Mouse (Mus musculus) fat pad, adult 2 months (tissue): ENCODE data around the gene Fam50a.
A peak's percentile ranks its signal among the peaks of the same experiment; 100 is the strongest.
"Not testable (repeated sequence)": the region's sequence is repeated elsewhere in the genome, so short reads cannot be mapped to it uniquely, and the experiment has no call there.

Experiments used
- DNase-seq: peaks from one replicate; pipeline ENCODE4 v3.0.0-alpha.2; 2011; ENCODE audit warnings: low read depth, low spot score; ENCODE audit errors: extremely low read depth

The Fam50a gene

DNA sequence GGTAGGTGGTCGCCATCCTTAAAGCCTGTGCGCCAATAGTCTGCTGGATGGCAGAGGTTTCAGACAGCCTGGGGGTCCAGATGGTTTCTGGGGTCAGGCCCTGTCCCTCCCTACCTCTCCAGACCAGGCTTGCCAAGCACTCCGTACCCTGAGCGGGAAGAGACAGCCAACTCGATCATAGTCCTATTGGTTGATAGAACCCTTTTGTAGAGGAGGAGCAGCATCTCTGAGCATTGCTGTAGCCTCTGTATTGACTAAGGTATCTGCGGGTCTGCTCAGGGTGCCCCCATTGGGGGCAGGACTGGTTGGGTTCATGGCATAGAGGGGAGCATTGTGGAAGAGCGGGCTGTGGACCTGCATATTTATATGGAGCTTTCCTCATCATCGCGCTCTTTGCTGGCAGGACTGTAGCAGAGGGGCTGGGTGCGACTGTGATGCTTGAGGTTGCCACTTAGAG is 16.4 kb downstream of the Fam50a start:
- DNase-seq: no peak

DNA sequence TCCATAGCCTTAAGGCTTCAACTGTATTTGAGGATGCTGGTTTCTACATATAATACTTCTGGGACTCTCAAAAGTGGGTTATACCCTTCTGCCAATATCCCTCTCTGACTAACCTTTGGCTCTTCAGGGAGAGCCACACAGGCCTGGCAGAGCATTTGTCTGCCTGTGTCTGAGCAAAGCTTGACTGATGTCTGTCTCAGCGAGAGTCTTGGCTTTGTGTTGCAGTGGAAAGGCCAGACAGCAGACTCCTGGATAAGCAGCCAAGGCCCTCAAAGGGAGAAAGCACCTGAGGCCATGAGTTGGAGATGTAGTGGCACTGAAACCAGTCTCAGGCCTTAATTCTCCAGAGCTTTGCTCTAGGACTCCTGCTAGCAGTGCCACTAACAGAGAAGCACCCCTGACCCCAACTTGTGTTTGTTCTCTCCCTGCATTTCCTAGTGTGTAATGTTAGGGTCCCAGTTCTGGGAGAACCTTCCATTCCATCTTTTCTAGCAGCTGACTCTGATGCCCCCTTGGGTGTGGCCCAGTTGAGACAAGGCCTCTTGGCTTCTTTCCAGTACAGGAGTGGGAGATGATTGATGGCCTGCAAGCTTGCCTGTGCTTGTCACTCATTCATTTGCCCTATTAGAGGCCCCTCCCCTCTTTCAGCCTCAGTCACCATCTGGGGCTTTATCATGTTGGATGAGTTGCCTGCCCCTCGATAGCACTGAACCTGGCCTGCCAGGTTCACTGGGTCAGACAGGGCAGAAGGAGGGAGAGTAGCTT is 17.5 kb downstream of the Fam50a start:
- DNase-seq: no peak

DNA sequence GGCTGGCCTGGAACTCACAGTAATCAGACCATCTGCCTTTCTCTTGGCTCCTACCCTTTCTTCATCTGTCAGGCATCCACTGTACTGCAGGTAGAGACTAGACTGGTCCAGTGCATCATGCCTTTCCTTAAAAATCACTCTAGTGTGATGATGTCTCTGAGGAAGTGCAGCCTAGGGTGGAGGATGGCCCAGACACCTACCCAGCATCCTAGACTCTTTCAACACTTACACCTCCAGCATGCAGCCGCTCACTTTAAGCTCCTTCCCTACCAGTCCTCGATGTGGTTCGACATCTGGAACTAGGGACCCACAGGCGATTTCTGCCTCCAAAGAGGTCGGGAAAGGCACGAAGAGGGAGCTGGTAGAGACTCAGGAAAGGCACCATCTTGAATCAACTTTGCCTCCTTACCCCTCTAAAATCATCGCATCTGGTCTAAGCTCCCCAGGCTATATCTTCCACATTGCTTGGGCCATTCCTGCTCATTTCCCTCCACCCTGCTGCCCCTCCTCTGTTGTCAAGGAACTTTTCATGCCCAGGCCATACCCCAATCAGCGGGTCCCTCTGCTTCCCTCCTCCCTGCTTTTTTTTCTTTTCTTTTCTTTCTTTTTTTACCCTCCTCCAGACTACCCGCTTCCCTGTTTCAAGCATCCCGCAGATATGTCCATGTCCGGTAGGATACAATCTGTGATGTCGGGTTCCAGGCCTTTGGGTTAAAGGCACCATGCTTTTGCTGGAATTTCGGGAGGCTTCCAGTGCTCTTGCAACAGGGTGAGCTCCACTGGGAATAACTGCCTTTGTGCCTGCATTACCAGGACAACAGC is 40.0 kb downstream of the Fam50a start:
- no peak for DNase-seq

DNA sequence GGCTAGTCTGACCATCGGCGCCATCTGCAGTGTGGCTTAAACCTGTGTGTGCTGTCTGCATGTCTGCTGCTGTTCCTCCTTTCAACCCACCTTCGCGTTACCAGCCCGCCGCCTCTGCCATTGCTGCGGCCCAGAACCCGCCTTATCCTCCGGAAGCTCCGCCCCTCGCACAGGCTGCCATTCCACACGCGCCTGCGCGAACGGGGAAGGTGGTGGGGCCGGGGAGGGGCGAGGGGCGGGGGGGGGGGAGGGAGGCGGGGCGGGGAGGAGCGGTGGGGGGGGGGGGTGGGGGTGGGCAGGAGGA is 40.6 kb downstream of the Fam50a start, which contains the start of gene Lage3:
Gene Lage3 (minus strand): TSS at position 152 of the 304 bp plus-strand sequence.
- no peak for DNase-seq

DNA sequence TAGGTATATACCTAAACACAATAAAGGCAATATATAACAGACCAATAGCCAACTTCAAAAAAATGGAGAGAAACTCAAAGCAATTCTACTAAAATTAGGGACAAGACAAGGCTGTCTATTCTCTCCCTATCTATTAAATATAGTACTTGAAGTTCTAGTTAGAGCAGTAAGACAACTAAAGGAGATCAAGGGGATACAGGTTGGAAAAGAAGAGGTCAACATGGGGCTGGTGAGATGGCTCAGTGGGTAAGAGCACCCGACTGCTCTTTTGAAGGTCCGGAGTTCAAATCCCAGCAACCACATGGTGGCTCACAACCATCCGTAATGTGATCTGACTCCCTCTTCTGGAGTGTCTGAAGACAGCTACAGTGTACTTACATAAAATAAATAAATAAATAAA is 44.2 kb downstream of the Fam50a start:
- not testable (repeated sequence) for DNase-seq

DNA sequence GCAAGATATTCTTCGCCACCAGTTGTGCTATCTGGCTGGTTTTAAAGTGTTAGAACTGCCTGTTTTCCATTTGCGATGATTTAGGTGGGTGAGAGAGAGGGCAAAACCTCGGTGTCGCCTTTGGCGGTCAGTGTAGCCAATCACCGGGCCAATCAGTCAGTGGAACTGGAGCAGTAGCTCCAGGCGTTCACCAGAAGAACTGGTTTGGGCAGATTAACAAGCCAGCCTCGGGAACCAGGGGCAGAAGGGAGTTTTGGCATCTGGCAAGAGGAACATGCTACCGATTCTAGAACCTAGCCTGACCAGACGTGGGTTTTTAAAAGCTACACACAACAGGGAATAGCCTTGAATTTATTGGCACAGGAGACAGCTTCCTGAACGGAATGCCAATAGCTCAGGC is 46.3 kb downstream of the Fam50a start:
- peak; percentile 36 for DNase-seq

DNA sequence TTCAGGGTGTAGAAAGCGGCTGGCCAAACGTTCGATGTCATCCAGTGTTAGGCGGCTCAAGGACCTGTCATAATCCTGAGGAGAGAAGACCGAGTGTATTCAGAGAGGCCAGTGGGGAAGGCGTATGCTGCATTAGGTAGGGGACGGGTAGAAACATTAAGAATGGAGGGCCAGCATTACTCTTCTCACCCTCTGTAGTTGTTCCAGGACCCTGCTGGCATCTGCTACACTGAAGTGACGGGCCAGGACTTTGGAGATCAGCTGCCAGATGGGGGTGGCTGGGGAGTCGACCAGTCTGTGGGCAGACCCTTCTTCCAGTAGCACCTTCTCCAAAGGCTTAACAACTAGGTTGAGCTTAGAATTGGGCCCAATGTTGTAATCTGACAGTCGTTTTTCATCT is 54.7 kb downstream of the Fam50a start:
- no peak for DNase-seq

DNA sequence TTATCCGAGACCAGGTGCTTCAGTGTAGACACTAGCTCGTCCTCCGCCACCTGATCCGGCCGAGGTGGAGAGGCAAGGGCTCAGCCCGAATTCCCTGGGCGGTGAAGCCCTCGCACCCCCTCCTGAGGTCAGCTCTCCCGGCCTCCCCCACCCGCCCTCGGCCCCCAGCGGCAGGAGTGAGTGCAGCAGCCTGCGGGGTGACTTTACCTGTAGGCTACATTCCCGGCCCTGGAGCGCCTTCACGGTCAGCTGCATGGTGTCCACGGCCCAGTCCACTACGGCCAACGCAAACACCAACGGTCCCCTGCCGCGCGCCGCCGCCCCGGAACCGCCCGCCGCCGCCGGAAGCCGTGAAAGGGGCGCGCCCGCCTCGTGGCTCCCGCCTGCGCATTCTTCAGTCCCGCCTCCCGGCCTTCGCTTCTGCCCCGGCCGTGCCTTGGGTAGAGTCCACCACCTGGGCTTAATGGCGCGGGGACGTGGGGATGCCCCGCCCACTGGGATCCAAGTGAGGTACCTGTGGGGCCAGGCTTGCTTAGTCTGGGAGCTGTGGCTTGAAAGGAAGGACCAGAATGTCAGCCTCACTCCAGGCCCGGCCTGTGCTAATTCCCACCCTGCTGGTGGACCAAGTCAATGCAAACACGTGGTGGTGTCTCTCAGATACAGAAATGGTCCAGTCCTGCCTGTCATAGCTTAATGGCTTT is 55.5 kb downstream of the Fam50a start:
- no peak for DNase-seq
